Mouse (Mus musculus) heart, postnatal 4 days (tissue): ENCODE data around the gene Pkn1. TPM values are rescaled to one million over a fixed set of nuclear protein-coding genes. Genes with fewer than 3 reads are reported as not detected.

Source experiments
- DNase-seq: peaks from one replicate; pipeline ENCODE4 v3.0.0; 2021
- total RNA-seq, 2 experiments: library from RNA; stranded (reverse); gene quantifications; 2 replicates each; pipeline ENCODE4 v1.2.3; 2021

Gene Pkn1
- 10 to 100 TPM; 52.7 to 53.4 TPM for total RNA-seq

- peak; percentile 84 for DNase-seq
These were observed at the start of gene Pkn1 for GRCm38 (mm10) chr8:83698661-83699453. TSS of gene Pkn1 (minus strand) at chr8:83699179.

GRCm38 (mm10) chr8:83748708-83749107 lies 49.7 kb upstream of the Pkn1 start:
- DNase-seq = peak; percentile 57

- peak; percentile 82 for DNase-seq
These were observed 48.8 kb upstream of the Pkn1 start for GRCm38 (mm10) chr8:83747661-83748346.

- DNase-seq = no peak
These were observed 45.1 kb upstream of the Pkn1 start for GRCm38 (mm10) chr8:83744070-83744469.

GRCm38 (mm10) chr8:83742968-83743367 lies 44.0 kb upstream of the Pkn1 start:
- no peak for DNase-seq

- peak; percentile 37 for DNase-seq
These were observed 43.1 kb upstream of the Pkn1 start for GRCm38 (mm10) chr8:83741849-83742655.

- peak; percentile 88 for DNase-seq
These were observed 42.2 kb upstream of the Pkn1 start, which contains the start of gene Adgre5 for GRCm38 (mm10) chr8:83740976-83741741. TSS of gene Adgre5 (minus strand) at chr8:83741326.

- no peak for DNase-seq
These were observed 41.6 kb upstream of the Pkn1 start for GRCm38 (mm10) chr8:83740586-83740975.

- DNase-seq = peak; percentile 40
These were observed 40.9 kb upstream of the Pkn1 start for GRCm38 (mm10) chr8:83739711-83740468.

- peak; percentile 63 for DNase-seq
These were observed 40.2 kb upstream of the Pkn1 start for GRCm38 (mm10) chr8:83738949-83739710.

- DNase-seq = peak; percentile 81
These were observed 39.0 kb upstream of the Pkn1 start for GRCm38 (mm10) chr8:83737852-83738562.

- DNase-seq = no peak
These were observed 38.4 kb upstream of the Pkn1 start for GRCm38 (mm10) chr8:83737346-83737745.

- DNase-seq = no peak
These were observed 37.7 kb upstream of the Pkn1 start for GRCm38 (mm10) chr8:83736681-83737080.

GRCm38 (mm10) chr8:83732919-83733318 lies 33.9 kb upstream of the Pkn1 start:
- no peak for DNase-seq

GRCm38 (mm10) chr8:83731906-83732305 lies 32.9 kb upstream of the Pkn1 start:
- no peak for DNase-seq

- DNase-seq = peak; percentile 64
These were observed 30.2 kb upstream of the Pkn1 start for GRCm38 (mm10) chr8:83729009-83729807.

GRCm38 (mm10) chr8:83725521-83726102 lies 26.6 kb upstream of the Pkn1 start:
- DNase-seq = no peak

- peak; percentile 89 for DNase-seq
These were observed 25.9 kb upstream of the Pkn1 start for GRCm38 (mm10) chr8:83724697-83725482.
